Comparison of ENCODE assay signal across 8 mouse cellular contexts in the genomic region with DNA sequence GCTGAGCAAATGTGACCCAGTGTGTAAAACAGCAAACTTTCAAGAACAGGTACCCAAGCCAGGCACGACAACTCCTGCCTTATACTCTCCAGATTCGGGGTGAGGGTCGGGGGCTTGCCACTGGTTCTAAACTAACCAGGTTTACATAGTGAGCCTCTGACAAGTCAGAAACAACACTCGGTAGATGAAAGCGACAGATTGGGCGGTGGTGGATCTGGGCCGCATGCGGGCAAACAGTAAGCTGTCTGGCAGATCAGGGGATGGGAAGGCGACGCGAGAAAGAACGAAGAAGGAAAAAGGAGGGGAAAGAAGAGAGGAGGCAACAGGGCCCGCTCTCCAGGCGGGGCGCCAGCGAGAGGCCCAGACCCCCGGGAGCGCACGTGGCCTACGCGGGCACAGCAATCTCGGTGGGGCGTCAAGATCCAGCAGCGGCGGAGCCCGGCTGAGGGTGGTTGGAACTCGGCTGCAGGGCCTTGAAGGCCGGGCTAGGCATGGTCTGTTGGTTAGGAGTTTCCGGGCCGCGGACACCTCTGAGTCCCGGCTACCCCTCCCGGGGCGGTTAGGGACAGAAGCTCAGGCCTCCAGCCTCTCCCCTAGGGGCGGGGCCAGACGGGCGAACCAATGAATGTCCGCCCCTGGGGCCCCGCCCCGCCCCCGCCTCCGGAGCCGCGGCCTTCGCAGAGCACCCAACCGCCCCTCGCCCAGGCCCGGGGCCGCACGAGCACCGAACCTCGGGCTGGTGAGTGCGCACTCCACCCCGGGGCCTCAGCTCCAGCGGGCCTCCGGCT. TPM values are rescaled to one million over a fixed set of nuclear protein-coding genes. Genes with fewer than 3 reads are reported as not detected.
DNase-seq lines count a peak whose midpoint lies in the region; ATAC-seq lines count a peak whose summit lies in the region.

A gene (plus strand): TSS at position 405 of the 788 bp plus-strand sequence.

- 1% methylated on average over 53 of the region's 56 CpGs for WGBS in intestine, embryonic 14.5 days

- intact Hi-C loops in gastrocnemius, postnatal 14 days (cut with DNase I; ENCODE audit: low total_unique reads) = no loop called here
- intact Hi-C loops in left cerebral cortex, postnatal 14 days (cut with DNase I) = no loop called here

- H3K4me2 ChIP-seq in intestine, embryonic 14.5 days (ENCODE audit: low read length) = peak within 1 kb of the TSS; percentile 76

- peak within 1 kb of the TSS; percentile 91 for H3K27ac ChIP-seq in intestine, embryonic 14.5 days (ENCODE audit: low read depth)

- peaks cover 12% of the 10 kb centered on the region; the same call in 1 of the 2 replicates for H3K36me3 ChIP-seq in intestine, embryonic 14.5 days (ENCODE audit: control insufficient read depth, insufficient read depth, low read length)

- H3K9me3 ChIP-seq in intestine, embryonic 14.5 days (ENCODE audit: control insufficient read depth, low read length) = 0 out of 2 replicates have a peak, but pooled peaks cover 2% of the 10 kb centered on the region

- peak within 1 kb of the TSS; percentile 94 for H3K4me3 ChIP-seq in intestine, embryonic 14.5 days (ENCODE audit: low read depth, low read length)

- peaks cover 20% of the 10 kb centered on the region for H3K4me1 ChIP-seq in intestine, embryonic 14.5 days (replicated peaks; ENCODE audit: control insufficient read depth, insufficient read depth, low read length)

- H3K27me3 ChIP-seq in intestine, embryonic 14.5 days (replicated peaks; ENCODE audit: control insufficient read depth, insufficient read depth, low read length) = no peaks in the 10 kb centered on the region

- ATAC-seq in intestine, embryonic 14.5 days (replicated peaks; ENCODE audit: low FRiP score, low TSS enrichment, low read depth) = peak; percentile 99

- DNase-seq in adipocyte (ENCODE audit: low spot score) = peak; percentile 90
- DNase-seq in embryo, embryonic 10 days (ENCODE audit: low spot score) = peak; percentile 94
- DNase-seq in gastrocnemius, postnatal 14 days = peak; percentile 99
- DNase-seq in intestine, embryonic 14.5 days (ENCODE audit: low spot score) = peak; percentile 95
- DNase-seq in left cerebral cortex, postnatal 14 days (ENCODE audit: low spot score in 2 of 2) = peak; percentile 93 to 95
- peak; percentile 93 for DNase-seq in mesoderm, embryonic 11.5 days (ENCODE audit: low read depth, low spot score)
- peak; percentile 90 to 91 for DNase-seq in right cerebral cortex, postnatal 36 days (ENCODE audit: low spot score in 2 of 2)
- peak; percentile 95 for DNase-seq in yolk sac, embryonic 10.5 days (ENCODE audit: low spot score)

- peak within 1 kb of the TSS; percentile 91 for H3K9ac ChIP-seq in intestine, embryonic 14.5 days (ENCODE audit: low read length)

RNA-seq across cellular contexts. Expression of the gene that starts here (rescaled TPM):
- 10 to 100 TPM; 18.0 to 21.6 TPM for total RNA-seq in gastrocnemius, postnatal 14 days (2021)
- 47.6 and 52.2 TPM in 2 replicates for polyA plus RNA-seq in intestine, embryonic 14.5 days (2014; fragmentation: Nextera tagmentation; extraction: Ambion mirVana)
- total RNA-seq in left cerebral cortex, postnatal 14 days (2021) = 10 to 100 TPM; 62.0 to 63.9 TPM

Comparison
In these comparisons a context has a peak if more than half of its experiments do, and no peak if none do; other contexts are left out.
1. Peak in every context shown above with its lines: DNase-seq, ATAC-seq, H3K4me3 ChIP-seq and H3K27ac ChIP-seq.